Mouse (Mus musculus) forelimb bud, embryonic 11.5 days (tissue): ENCODE data around the gene Ap5s1.
A peak's percentile ranks its signal among the peaks of the same experiment; 100 is the strongest.

ENCODE experiments used
- DNase-seq: peaks from one replicate; pipeline ENCODE4 v3.0.0-alpha.2; 2012; ENCODE audit warnings: low read depth, low spot score

Gene Ap5s1

DNA sequence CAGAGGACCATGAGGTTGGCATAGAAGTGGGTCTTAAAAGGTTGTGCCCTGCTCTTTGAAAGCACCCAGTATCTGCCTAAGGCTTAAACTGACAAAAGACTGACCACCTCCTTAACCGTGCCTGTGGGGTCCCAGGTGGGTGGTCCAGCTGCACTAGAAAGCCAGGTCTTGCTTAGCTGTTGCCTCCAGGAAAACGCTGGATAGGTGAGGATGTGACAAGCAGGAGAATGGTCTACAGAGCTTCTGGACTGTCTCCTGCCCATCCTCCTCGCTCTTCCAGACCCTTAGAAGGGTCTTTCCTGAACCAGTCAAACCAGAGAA is 19.3 kb upstream of the Ap5s1 start:
- no peak for DNase-seq

DNA sequence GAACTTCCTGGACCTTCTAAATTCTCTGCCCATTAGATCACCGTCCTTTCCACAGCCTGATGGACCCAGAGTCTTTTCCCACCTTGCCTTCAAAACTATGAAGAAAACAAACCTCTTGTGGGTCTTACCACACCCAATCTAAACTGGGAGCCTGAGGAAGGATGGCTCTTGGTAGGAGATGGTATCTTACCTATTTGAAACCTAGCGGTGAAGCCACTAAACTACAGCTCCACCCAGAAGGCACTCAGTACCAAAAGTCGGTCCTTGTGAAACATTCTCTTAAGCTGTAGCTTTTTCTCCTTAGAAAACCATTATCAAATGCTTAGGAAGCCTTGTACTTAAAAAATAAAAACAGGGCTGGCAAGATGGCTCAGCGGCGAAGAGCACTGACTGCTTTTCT is 18.6 kb upstream of the Ap5s1 start:
- no peak for DNase-seq

DNA sequence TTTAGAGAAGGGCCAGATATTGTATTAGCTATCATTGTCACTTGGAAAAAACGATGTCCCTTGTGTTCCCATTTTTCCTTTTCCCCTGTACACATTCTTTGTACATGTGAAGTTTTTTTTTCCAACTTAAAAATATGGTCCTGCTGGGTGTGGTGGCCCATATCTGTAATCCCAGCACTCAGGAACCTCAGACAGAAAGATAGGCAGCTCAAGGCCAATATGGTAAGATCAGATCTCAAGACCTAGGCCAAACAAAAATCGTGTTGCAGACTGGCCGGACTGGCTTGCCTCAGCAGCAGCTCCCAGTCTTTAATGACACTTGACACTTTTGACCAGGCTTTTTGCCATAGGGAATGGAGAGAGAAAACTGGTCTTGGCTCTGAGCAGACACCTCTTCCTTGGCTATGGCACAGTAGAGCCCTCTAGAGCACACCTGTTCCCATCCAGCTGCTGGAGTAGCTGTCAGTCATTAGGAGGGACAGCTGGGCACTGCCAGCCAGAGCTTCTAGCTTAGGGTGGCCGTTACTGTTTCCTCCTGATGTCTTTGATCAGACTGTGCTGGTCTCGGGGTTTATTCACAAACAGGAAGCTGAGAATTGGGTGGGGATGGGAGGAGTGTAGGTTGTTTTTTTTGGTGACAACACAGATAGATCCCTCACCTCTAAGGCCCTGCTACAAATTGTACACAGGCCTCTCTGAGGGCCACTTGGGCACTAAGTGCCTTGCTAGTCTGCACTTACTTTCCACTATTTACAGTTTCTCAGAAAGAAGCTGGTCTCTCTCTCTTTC is 17.2 kb upstream of the Ap5s1 start:
- no peak for DNase-seq

DNA sequence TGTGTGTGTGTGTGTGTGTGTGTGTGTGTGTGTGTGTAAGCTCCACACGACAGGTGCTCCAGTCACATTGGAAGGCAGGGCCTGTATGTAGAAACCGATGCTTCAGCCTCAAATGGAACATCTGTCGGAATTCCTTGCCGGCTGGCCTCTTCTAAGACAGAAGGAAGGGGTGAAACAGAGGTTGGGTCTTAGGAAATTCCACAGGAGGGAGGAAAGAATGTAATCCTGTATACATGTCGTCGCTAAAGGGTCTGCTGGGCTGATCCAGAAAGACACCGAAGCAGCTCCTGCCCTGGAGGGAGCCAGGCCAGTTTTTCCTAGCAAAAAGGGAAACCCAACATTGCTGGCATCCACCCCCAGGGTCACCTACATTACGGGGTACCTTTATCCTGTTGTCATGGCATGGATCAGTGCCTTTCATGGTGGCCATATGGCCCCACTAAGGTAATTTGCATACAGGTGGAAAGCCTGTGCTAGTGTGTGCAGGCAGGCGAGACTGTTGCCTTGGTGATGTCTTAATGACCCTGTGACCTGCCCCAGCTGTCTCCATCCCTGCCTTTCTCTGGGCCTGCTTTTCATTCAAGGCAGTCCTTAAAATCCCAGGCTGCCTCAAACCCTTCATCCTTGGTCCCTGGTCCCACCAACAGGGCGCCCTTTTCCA is 16.4 kb upstream of the Ap5s1 start:
- DNase-seq: no peak

DNA sequence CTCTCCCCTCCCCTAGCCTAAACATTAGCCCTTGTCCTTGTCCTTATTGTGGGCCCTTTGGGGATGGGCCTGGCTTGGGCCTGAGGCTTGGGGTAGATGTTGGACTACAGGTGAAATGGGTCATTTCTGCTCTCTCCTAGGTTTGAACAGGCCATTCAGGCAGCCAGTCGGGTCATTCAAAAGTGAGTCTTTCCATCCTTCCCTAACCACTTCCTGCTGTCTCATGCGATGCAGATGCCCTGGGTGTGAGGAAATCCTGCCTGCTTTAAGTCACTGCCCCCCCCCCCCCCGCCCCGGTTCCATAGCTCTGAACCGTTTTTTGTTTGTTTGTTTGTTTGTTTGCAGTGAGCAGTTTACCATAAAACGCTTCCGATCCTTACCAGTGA is 15.9 kb upstream of the Ap5s1 start:
- DNase-seq: no peak

DNA sequence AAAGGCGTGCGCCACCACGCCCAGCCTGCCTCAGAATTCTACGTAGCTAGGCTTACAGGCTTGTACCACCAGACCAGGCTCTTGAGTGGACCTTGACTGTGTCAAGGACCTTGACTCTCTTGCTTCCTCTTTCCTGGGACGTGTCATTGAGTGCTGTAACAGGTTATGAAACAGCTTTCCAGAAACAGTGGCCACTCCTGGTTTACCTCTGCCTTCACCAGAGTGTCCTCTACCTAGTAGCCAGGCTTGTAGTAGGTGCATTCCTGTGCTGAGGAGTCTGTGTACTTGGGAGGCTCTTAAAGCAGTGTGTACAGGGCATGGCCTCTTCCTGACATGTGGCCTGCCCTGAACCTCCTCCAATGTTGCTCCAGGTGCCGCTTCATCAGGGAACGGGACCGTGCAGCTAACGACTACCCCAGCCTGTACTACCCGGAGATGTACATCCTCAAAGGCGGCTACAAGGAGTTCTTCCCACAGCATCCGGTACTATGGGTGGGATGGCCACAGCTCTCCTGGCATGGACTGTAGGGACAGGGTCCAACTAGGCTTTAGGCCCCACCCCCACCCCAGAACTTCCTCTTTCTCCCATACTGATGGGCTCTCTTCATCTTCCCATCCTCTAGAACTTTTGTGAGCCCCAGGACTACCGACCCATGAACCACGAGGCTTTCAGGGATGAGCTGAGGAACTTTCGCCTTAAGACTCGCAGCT is 10.1 kb upstream of the Ap5s1 start:
- no peak for DNase-seq

DNA sequence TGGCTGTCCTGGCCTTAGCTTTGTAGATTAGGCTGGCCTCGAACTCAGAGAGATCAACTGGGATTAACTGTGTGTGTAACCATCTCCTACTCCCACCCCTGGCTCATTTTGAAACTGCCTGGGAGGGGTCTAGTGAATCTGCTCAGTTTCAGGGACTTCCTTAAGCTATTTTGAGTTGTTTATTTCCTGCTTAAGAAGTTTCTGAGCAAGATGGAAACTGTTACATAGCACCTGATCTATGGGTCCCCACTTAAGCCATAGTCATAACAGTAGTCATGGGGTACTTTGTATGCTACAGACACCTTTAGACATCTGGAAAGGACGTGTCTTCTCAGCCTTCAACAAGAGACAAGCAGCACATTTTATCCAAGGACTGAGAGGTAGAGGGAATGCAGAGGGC is 6.2 kb upstream of the Ap5s1 start:
- no peak for DNase-seq

DNA sequence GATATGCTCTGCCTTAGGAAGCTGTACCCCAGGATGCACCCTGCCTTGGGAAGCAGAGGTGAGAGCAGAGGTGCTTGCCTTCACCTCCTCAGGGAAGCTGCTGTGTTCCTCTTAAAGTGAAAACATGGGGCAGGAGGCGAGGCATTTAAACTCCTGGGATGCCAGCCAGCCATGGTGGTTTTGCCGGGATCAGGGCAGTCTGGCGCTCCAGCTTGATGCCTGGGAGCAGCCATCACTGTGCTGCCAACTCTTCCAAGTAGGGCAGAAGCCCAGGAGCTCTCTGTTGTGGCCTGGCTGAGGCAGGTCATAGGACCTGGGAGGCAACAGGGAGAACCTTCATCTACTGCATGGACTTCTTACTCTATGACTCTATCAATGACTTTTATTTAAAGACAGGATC is 5.6 kb upstream of the Ap5s1 start:
- no peak for DNase-seq

DNA sequence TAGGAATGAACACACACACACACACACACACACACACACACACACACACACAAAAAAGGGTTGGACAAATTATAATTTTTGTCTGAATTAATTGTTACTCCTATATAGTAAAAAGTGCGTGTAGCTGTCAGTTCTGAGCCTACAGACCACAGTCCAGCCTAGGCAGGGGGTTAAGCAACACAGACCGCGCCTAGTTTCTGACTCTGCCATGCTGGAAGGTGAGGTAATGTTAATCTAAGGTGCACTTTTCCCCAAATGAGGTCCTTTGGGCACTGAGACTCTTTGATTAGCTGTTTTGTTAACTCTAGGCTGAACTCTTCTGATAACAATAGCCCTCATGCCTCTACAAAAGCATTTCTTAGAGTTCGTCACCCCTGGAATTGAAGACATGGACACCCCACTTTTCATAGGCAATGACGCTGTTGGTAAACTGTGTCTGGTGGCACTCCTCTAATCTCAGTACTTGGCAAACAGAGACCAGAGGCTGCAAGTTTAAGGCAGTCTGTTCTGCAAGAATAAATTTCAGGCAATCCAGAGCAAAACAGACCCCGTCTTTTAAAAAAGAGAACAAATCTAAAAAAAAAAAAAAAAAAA is 3.0 kb upstream of the Ap5s1 start:
- no peak for DNase-seq

DNA sequence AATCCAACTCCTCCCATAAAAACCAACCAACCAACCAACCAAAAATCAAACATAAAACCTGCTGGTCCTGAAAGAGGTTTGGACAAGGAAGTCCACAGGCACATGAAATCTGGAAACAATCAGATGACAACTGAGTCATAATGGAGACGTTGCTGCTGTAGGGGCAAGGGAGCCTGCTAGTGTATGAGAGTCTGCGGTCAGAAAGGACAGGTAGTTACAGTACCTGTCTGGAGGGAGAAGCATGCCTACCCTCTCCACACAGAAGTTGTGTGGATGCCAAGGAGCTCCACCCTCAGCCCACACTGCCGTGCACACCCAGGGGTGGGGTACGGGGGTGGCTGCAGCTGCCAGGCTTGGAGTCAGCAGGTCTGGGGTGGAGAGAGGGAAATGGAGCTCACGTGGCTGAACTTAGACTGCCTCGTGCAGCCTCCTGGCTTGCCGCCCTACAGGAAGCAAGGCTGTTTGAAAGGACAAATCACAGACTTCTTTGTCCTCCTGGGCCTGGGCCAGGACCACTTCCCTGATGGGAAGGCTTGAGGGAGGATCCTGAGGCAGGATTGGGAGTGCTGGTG is 2.4 kb upstream of the Ap5s1 start:
- DNase-seq: no peak

DNA sequence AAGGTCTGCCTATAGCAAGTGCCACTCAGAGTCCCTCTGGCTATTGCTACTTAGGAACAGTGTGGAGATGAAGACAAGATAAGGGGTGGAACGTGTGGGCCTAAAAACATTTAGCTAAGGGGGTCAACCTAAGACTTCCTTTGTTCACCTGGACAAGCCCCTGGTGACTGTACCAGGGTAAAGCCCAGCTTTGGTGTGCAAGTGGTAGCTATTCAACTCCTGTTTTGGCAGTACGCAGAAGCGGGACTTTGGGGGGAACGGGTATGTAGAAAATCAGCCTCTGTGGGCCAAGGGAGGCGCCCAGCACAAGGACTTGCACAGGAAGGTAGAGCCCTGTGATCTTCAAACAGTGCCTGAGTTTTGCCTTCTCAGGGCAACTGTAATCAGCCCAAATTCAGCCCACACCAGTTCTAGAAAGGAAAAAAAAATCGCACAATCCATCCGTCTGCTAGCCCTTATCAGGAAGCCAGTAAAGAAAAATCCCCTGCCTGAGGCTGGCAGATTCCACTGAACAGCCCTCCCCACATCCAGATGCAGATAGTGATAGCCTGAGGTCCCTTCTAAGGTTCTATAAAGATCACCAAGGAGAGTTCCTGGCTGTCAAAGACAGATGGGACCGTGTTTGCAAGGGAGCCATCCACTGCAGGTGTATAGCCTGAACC is 1.2 kb upstream of the Ap5s1 start:
- DNase-seq: no peak

DNA sequence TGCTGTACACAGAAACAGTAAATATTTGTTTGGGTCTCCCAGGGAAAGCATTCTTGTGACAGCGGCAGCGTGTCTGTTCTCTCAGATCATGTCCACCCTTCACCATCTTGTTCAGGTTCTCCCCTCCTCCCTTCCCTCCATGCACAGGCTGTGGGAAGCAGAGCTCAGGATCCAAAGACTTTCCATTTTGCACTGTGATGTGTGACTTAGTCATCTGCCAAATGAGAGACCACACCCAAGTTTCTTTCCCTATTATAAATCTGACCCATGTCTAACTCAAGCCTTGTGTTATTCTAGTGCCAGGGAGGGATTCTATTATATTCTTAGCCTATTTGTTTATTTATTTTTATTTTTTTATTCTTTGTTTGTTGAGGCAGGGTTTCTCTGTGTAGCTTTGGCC is 1.5 kb downstream of the Ap5s1 start:
- no peak for DNase-seq

DNA sequence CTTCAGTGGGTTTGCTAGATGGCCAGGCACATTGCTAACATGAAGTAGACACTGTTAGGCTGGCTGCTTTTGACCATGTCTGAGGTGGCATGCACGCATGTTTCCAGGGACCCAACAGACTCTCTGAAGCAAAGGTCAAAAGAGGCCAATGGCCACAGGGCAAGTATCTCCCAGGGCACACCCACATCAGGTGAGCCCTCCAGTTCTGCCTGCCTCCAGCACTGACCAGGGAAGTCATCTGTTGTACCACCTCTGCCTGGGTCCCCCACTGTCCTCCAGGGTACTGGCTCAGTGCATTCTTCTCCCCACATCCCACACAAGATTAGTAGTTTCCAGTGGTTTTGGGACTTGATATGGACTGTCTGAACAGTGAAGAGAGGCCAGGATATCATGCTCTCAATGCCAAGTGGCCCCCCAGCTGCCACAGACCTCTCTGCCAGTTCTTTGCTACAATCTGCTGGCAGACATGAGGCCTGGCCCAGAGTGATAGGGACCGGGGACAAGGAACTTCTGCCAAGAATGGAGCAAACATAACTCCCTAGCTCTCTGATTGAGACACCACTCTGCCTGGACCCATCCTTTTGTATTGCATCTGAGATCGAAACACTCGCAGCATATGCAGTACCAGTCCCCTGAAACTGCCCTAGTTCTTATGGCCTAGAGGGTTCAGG is 2.4 kb downstream of the Ap5s1 start:
- DNase-seq: no peak

DNA sequence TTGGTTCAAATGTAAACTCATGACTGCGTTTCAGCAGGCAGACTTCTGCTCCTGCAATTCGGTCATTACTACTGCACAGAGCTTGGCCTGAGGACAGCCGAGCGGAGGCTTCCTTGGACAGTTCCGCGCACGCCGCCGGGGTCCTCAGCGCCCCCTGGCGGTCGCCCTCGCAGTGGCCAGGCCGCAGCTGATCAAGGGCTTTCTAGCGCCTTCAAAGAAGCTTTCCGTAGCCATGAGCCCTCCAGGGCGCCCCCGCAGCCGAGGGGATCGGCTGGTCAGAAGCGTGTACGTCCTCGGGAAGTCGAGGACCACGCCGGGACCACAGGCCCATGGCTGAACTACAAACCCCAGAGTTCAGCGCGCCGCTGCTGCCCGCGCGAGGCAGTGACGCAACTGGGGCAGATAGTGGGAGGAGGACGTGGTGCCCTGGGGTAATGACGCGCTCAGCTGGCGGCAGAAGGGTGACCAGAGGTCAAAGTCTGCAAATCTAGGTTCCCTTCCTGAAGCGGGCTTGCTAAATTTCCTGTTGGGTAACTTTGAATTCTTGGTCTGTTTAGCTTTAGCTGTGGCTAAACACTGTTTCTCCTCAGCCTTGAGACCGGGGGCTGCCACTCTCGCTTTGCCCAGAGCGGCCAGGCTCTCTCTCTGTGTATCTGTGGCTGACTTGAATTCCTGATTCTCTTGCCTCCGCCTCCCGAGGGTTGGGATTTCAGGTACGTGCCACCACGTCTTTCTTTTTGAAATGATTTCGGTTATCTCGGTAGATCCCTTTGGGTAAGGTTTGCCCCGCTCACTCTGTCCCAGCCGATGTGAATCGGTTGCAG is 3.3 kb downstream of the Ap5s1 start:
- DNase-seq: peak; percentile 94

DNA sequence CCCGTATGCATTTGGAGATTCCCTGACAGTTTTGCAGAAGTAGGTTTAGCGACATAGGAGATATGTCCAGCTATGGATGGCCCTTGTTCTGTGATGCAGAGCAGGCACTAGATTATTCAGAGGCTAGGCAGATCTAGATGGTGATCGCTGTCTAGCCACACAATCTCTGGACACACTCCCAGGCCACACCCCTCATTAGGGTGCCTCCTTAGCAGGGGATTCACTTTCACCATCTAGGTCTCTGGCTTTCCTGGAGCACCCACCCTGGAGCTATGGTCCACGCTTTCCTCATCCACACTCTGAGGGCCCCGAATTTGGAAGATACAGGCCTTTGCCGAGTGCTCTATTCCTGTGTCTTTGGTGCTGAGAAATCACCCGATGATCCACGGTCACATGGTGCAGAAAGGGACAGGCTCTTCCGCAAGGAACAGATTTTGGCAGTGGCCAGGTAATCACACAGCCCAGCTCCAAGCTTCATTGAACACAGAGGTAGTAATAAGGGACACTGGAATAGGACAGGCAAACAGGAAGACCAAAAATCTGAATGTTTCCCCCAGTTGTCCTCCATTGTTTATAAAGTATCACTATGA is 4.2 kb downstream of the Ap5s1 start:
- no peak for DNase-seq

DNA sequence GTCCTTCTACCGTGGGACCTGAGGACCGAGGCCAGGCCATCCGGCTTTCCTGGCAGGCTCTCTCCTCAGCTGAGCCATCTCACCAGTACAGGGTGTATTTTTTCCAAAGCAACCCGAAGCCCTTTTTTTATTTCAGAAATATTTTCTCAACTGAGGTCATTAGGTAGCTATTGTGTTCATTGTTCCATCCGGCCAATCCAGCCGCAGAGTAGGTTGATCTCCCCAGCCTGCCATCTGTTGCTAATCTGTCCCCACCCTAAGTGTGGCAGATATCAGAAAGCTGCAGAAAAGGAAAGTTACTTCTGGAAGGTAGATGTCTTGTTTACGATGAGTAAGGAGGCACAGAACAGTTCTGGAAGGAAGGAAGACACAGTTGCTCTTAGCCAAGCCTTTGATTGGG is 6.9 kb downstream of the Ap5s1 start:
- no peak for DNase-seq

DNA sequence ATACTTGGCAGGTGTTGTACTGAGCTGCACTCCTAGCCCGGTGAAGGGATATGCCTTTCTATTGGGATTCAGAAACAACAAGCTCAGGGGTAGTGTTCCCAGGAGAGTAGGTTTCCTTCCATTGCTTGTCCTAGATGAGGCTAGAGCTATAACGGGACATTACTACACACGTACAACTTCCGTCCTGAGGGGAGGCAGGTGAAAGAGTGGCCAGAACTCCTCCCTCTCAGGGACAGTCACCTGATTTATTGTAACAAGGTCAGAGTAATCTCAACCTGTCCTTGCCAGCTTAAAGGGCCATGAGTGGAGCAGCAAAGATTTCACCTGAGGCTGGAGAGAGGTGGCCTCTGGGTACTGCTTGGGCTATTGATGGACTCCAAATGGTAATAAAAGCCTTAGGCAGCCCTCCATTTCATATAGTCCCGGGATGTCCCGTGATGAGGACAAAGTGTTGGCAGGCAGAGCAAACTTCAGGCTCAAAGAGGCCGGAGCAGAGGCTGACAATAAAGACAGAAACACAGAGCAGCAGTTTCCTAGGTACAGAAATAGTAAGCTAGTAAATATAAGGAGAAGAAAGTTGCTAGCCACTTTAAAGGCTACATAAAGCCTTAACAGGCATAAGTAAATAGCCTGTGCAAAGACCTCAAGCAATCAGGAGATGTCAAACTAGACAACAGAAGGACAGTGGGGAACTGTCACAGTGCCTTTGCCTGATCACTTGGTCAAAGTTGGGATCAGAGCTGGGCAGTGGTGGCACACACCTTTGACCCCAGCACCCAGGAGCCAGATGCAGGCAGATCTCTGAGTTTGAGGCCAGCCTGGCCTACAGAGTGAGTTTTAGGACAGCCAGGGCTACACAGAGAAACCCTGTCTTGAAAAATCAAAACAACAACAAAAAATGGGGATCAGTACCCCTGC is 9.3 kb downstream of the Ap5s1 start:
- no peak for DNase-seq

DNA sequence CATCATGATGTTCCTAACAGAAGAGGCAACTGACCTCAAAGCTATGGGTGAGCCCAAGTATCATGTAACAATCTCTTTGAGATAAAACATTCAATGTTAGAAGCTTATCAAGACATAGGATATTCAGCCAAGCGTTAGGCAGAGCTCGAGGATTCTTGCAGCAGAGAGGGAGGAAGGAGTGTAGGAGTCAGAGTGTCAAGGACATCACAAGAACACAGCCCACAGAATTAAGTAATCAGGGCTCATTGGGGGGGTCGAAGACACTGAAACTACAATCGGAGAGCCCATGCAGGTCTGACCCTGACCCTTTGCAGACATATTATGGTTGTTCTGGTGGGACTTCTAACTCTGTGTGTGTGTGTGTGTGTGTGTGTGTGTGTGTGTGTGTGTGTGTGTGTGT is 13.2 kb downstream of the Ap5s1 start:
- no peak for DNase-seq
